Mouse (Mus musculus) midbrain, embryonic 12.5 days (tissue): ENCODE measurements at regions not wholly inside any gene's neighbourhood (a gene's known extent, or its start where the extent isn't known, plus 50 kb on each side); places are given as distances from the start of the nearest gene placed in this dataset.

Source experiments
- ATAC-seq: fragments of 200-750 bp; cut with Nextera tagmentation; 2 replicates; pipeline ENCODE4 v1.8.0; 2017; ENCODE audit warnings: low read depth, moderate TSS enrichment, moderate library complexity; ENCODE audit not compliant: low FRiP score
- H3K27ac ChIP-seq: fragments of 300-500 bp; sonication (generic); replicated peaks from 2 replicates; pipeline ENCODE4 v1.5.1; 2016; ENCODE audit warnings: mild to moderate bottlenecking
- H3K27me3 ChIP-seq: fragments of 300-500 bp; sonication (generic); 2 replicates; pipeline ENCODE4 v1.6.1; 2016; ENCODE audit warnings: mild to moderate bottlenecking
- H3K36me3 ChIP-seq: fragments of 300-500 bp; sonication (generic); 2 replicates; pipeline ENCODE4 v1.6.1; 2016
- H3K4me1 ChIP-seq: fragments of 300-500 bp; sonication (generic); 2 replicates; pipeline ENCODE4 v1.6.1; 2016
- H3K4me2 ChIP-seq: fragments of 300-500 bp; sonication (generic); replicated peaks from 2 replicates; pipeline ENCODE4 v1.6.1; 2016; ENCODE audit warnings: mild to moderate bottlenecking, moderate library complexity
- H3K4me3 ChIP-seq: fragments of 300-500 bp; sonication (generic); 2 replicates; pipeline ENCODE4 v1.5.1; 2016; ENCODE audit warnings: mild to moderate bottlenecking
- H3K9ac ChIP-seq: fragments of 300-500 bp; sonication (generic); replicated peaks from 2 replicates; pipeline ENCODE4 v1.6.1; 2016; ENCODE audit warnings: mild to moderate bottlenecking, moderate library complexity
- H3K9me3 ChIP-seq: fragments of 300-500 bp; sonication (generic); 2 replicates; pipeline ENCODE4 v1.6.1; 2016; ENCODE audit warnings: mild to moderate bottlenecking
- WGBS: fragments of 180-500 bp; shearing (Covaris S2); methylation state at CpG from one replicate; pipeline ENCODE4 v1.1.7; 2016; 5-methylcytosine and 5-hydroxymethylcytosine counted together

DNA sequence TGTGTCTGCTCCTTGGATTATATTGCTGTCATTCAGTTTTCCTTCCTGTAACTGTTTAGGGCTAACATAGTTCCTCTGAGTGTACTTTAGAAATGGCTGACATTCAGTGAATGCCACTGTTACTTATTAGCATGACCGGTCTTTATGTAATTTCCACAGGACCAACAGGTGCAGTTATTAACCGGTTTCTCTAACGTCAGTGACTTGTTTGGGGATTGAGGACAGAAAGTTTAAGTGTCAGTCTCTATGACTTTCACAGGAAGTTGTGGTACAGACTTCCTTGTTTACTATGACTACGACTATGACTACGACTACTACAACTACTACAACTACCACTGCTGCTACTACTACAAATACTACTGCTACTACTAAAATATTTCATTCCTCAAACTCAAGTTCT, 170.4 kb upstream of the Ptger4 start:
- ATAC-seq = no peak
- Histone ChIP-seq H3K4me3 (no peak overlapping the region), H3K9ac (no peak overlapping the region), H3K4me1 (no peaks in the 10 kb centered on the region), H3K27ac (no peak overlapping the region), H3K36me3 (no peaks in the 10 kb centered on the region), H3K27me3 (no peaks in the 10 kb centered on the region), H3K4me2 (no peak overlapping the region), H3K9me3 (no peaks in the 10 kb centered on the region)
- WGBS = 91% methylated on average over 5 of the region's 5 CpGs

DNA sequence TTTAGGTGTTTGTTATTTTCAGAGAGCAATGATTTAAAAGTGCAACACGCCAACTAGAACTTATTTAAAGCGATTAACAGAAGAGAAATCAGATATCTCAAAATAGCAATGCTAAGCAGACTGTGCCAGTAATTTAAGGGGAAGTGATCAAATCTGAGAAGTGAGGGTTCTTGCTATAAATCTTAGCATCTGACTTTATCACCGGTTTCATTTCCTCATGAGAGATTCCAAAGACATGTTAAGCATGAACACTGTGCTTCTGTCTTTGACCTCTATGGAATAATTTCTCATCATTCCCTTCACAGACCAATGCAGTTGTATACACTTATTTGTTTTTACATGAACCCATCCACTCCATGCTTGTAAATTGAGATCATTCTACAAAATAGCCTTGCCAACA, 172.0 kb upstream of the Ptger4 start:
- Histone ChIP-seq H3K9ac (no peak overlapping the region), H3K36me3 (no peaks in the 10 kb centered on the region), H3K4me2 (no peak overlapping the region), H3K4me3 (no peak overlapping the region), H3K27me3 (no peaks in the 10 kb centered on the region), H3K4me1 (no peaks in the 10 kb centered on the region), H3K9me3 (no peaks in the 10 kb centered on the region), H3K27ac (no peak overlapping the region)
- WGBS = 95% methylated on average over 3 of the region's 3 CpGs
- no peak for ATAC-seq

DNA sequence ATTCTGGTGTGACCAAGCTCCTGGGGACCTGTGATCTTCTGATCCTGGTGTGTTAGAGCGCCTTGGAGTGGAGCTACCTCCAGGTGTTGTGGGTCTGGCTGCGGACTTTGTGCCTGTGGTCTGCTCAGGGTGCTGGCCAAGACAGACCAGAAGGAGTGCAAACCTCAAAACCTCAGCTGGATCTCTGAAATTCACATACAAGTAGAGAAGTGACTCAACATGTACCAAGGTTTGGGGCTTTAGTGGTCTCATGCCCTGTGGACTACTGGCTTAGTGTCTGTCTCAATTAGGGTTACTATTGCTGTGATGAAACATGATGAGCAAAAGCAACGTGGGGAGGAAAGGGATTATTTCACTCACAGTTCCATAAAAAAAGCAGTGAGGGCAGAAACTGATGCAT, 182.7 kb upstream of the Ptger4 start:
- 87% methylated on average over 3 of the region's 3 CpGs for WGBS
- no peak overlapping the region for H3K4me2 ChIP-seq
- H3K4me1 ChIP-seq = no peaks in the 10 kb centered on the region
- no peaks in the 10 kb centered on the region for H3K27me3 ChIP-seq
- H3K9ac ChIP-seq = no peak overlapping the region
- no peak overlapping the region for H3K27ac ChIP-seq
- no peaks in the 10 kb centered on the region for H3K9me3 ChIP-seq
- no peak overlapping the region for H3K4me3 ChIP-seq
- ATAC-seq = no peak
- H3K36me3 ChIP-seq = no peaks in the 10 kb centered on the region

DNA sequence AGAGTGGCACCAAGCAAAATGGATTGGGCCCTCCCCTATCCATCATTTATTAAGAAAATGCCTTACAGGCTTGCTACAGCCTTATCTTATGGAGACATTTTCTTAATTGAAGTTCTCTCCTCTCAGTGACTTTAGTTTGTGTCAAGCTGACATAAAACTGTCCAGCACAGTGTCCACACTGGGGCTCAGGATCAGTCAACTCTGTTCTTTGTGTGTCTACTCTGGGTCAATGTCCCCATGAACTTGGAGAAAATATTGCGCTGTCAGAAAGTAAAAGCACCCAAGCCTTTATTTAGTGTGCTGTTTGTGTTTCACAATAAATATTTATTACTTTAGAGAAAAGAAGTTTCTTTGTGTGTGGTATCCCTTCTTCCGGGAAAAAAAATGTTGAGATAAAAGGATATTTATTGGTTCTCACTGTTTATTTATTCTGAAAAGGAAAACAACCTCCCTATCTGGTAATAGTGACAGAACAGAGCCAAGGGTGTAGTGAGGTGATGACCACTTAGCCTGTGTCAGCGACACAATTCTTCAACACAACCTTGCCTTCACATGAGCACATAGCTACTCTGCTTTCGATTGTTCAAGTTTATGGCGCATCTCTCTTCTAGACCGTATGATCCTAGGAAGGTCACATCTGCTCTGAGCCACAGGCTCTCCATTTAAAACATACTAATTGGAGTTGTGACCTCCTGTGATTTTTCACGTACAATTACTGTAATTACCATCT, 183.5 kb upstream of the Ptger4 start:
- Histone ChIP-seq H3K27ac (no peak overlapping the region), H3K9me3 (no peaks in the 10 kb centered on the region), H3K36me3 (no peaks in the 10 kb centered on the region), H3K4me2 (no peak overlapping the region), H3K27me3 (no peaks in the 10 kb centered on the region), H3K4me1 (no peaks in the 10 kb centered on the region), H3K9ac (no peak overlapping the region), H3K4me3 (no peak overlapping the region)
- WGBS = 86% methylated on average over 7 of the region's 7 CpGs
- ATAC-seq = no peak

DNA sequence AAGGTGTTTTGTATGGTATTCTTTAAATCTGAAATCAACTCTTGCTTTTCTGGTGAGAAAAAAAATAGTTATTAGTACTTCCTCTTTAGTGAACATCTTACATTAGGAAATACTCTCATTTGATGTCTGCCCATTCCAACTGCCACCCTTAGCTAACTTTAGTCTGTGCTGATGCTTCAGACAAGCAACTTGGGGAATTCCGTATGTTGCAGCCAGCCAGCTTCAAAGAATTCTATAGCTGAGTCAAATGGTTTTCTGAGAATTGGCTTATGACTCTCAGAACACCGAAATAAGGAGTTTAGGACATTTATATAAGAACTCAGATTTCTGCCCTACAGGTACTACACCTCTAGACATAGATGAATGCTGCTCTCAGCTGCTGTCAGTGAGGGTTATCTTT, 188.0 kb upstream of the Ptger4 start:
- no peak overlapping the region for H3K4me3 ChIP-seq
- H3K4me2 ChIP-seq = no peak overlapping the region
- H3K9ac ChIP-seq = no peak overlapping the region
- H3K27ac ChIP-seq = no peak overlapping the region
- H3K36me3 ChIP-seq = no peaks in the 10 kb centered on the region
- no peaks in the 10 kb centered on the region for H3K4me1 ChIP-seq
- ATAC-seq = no peak
- no peaks in the 10 kb centered on the region for H3K9me3 ChIP-seq
- no peaks in the 10 kb centered on the region for H3K27me3 ChIP-seq
- WGBS = 84% methylated on average over 2 of the region's 2 CpGs

DNA sequence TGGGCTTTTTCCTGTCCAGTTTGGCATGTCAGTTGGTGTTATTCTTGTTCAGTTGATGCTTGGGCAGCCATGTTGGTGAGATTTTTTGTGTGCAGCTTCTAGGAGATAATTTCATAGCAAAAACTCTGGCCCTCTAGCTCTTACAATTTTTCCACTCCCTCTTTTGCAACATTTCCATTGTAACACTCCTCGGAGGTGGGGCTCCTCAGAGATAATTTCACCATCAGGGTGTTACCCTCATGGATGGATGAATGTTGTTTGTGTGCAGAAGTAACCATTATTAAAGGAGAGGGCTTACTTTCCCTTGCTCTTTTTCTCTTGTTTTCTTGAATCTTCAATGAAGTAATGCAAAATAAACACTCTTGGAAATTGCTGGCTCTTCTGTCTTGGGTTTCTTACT, 193.0 kb upstream of the Ptger4 start:
- Histone ChIP-seq H3K9me3 (no peaks in the 10 kb centered on the region), H3K36me3 (no peaks in the 10 kb centered on the region), H3K4me1 (no peaks in the 10 kb centered on the region), H3K27ac (no peak overlapping the region), H3K27me3 (no peaks in the 10 kb centered on the region), H3K4me3 (no peak overlapping the region), H3K4me2 (no peak overlapping the region), H3K9ac (no peak overlapping the region)
- 79% methylated on average over 1 of the region's 1 CpGs for WGBS
- ATAC-seq = no peak

DNA sequence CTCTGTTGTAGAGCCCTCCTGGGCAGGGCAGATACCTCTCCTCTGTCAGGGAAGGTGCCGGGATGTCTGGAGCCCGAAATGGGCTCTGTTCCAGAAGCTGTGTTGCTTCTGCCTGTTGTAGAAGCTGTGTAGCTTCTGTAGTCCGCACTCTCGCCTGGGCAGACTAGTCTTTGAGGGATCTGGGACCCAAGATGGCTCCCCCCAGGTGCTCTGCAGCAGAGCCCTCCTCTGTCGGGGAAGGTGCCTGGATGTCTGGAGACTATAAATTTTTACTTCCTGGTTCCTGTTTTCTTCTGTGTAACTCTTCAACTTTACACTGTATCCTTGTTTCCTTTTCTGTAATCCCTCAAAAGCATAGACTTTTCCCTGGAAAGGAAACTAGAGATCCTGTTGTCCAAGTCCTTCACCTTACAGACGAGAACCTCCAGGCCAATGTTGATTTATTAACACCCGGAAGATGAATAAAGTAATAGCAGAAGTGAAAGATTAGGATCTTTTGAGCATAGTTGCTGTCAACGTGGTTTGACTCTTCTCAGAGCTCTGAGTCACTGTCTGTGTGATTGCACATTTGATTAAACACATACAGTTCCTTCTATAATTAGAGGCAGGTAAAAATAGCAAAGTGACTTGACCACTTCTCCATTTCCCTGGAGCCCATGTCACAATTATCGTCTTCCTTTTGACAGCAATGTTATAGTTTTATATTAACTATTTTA, 202.2 kb upstream of the Ptger4 start:
- no peak overlapping the region for H3K4me2 ChIP-seq
- no peaks in the 10 kb centered on the region for H3K9me3 ChIP-seq
- WGBS = 87% methylated on average over 9 of the region's 9 CpGs
- no peak overlapping the region for H3K27ac ChIP-seq
- H3K36me3 ChIP-seq = no peaks in the 10 kb centered on the region
- H3K27me3 ChIP-seq = no peaks in the 10 kb centered on the region
- H3K9ac ChIP-seq = no peak overlapping the region
- H3K4me1 ChIP-seq = no peaks in the 10 kb centered on the region
- H3K4me3 ChIP-seq = no peak overlapping the region
- ATAC-seq = no peak

DNA sequence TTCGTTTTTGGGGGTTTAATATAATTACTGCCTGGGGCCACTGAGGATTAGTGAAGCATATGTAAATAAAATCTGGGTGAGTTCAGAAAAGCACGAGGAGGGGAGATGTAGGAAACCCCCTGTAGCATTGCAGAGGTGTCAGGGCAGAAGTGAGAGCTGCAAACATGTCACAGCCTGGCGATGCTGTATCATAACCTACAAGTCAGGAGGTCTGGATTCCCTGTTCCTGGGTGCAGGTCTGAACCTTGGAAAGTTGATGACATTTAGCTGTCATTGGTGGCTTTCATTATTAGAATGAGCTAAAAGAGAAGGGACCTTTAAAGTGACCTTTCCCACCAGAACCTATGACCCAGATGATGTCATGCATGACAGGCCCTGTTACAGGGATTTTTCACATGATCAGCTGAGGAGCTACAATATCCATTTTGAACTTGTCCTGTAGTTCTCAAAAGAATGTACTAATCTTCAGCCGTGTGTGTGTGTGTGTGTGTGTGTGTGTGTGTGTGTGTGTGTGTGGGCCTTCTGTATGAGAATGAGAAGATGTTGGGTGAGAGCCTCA, 202.8 kb upstream of the Ptger4 start:
- no peak overlapping the region for H3K4me2 ChIP-seq
- ATAC-seq = no peak
- no peaks in the 10 kb centered on the region for H3K9me3 ChIP-seq
- no peaks in the 10 kb centered on the region for H3K27me3 ChIP-seq
- H3K36me3 ChIP-seq = no peaks in the 10 kb centered on the region
- H3K4me3 ChIP-seq = no peak overlapping the region
- no peak overlapping the region for H3K9ac ChIP-seq
- no peak overlapping the region for H3K27ac ChIP-seq
- 74% methylated on average over 4 of the region's 4 CpGs for WGBS
- H3K4me1 ChIP-seq = no peaks in the 10 kb centered on the region

DNA sequence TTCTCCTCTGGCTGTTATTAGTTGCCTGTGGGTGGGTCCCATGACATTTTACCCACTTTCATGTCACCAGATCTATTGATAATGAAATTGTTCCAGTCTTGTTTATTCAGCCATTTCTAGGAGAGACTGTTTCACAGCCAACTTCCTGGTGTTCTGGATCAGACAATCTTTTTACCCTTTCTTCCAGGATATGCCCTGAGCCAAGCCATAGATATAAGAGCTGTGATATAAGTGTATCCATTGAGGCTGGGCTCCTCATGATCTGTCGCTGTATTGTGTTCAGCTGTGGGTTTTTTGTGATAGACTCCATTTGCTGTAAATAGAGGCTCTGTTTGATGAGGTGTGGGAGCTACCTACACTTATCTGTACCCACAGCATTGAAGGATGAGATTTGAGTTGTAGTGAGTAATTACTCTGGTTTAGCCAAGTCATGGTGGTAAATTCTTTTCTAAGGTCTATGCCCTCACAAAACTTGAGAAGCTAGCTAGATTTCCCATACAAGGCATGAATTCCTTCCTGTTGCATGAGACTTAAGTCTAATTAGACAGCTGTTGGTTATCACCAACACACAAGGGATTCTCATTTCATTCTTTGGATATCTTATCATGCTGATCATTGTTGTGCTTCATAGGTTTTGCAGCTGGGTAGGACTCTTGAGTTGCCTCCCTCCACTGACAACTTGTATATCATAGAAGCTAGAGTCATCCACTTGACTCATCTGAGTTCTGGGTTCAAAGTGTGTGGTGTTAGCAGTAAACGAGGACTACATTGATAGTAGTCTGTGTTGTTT, 203.9 kb upstream of the Ptger4 start:
- no peak for ATAC-seq
- Histone ChIP-seq H3K4me3 (no peak overlapping the region), H3K27ac (no peak overlapping the region), H3K36me3 (no peaks in the 10 kb centered on the region), H3K4me2 (no peak overlapping the region), H3K9ac (no peak overlapping the region), H3K9me3 (no peaks in the 10 kb centered on the region), H3K4me1 (no peaks in the 10 kb centered on the region), H3K27me3 (no peaks in the 10 kb centered on the region)
- WGBS = 92% methylated on average over 2 of the region's 2 CpGs

DNA sequence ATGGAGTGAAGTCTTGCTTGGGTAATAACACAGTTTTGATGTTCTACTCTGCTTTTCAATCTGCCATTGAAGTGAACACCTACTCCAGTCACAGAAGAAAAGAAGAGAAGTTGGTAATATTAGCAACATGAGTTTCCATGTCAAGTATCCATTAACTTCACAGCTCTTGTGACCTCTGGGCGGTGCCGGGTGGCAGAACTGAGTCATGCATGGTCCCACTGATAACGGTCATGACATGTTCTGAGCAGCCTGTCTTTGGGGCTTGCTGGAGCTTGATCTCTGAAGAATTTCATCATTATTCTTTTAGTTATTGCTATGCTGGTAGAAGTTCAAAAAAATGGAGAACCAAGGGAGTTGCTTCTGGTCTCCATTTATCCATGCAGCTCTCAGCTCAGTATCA, 215.1 kb upstream of the Ptger4 start:
- 94% methylated on average over 3 of the region's 3 CpGs for WGBS
- H3K4me2 ChIP-seq = no peak overlapping the region
- no peak overlapping the region for H3K4me3 ChIP-seq
- no peaks in the 10 kb centered on the region for H3K9me3 ChIP-seq
- no peak overlapping the region for H3K27ac ChIP-seq
- no peaks in the 10 kb centered on the region for H3K27me3 ChIP-seq
- no peaks in the 10 kb centered on the region for H3K4me1 ChIP-seq
- no peaks in the 10 kb centered on the region for H3K36me3 ChIP-seq
- H3K9ac ChIP-seq = no peak overlapping the region
- ATAC-seq = no peak

DNA sequence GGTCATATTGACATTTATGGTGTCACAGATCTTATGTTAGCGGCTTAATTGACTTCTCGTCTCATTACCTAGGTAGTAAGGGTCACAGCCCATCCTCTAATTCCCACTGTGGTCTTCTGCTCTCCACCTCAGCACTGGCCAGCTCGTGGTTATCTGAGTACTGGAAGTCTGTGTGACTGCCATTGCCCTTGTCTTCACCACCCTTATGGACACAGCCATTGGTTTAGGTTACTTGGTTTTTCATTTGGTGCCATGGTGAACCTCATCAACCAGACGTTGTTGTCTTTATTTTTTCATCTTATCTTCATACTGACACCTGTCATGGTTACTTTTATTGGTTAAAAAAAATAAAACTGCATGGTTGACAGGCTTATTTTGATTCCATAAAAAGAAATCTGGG, 215.6 kb upstream of the Ptger4 start:
- Histone ChIP-seq H3K9ac (no peak overlapping the region), H3K4me3 (no peak overlapping the region), H3K4me2 (no peak overlapping the region), H3K9me3 (no peaks in the 10 kb centered on the region), H3K27ac (no peak overlapping the region), H3K27me3 (no peaks in the 10 kb centered on the region), H3K36me3 (no peaks in the 10 kb centered on the region), H3K4me1 (no peaks in the 10 kb centered on the region)
- 90% methylated on average over 4 of the region's 4 CpGs for WGBS
- ATAC-seq = no peak

DNA sequence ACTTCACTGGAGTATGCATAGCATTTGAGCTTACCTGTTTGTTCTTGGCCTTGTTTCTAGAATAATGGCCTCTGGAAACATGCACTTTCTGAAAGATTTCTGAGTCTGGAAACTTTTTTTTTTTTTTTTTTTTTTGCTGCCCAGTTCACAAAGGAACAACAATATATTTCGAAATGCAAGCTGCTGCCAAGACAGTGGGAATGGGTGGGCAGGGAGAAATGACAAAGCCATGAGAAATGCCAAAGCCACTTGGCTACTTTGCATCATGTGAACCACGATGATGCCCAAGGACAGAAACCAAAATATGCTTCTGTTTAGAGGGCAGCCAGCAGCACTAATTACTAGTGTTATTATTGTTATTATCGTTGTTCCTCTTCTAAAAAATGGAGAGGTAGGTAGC, 218.7 kb upstream of the Ptger4 start:
- Histone ChIP-seq H3K4me1 (no peaks in the 10 kb centered on the region), H3K27ac (no peak overlapping the region), H3K4me2 (no peak overlapping the region), H3K36me3 (no peaks in the 10 kb centered on the region), H3K9me3 (no peaks in the 10 kb centered on the region), H3K27me3 (no peaks in the 10 kb centered on the region), H3K4me3 (no peak overlapping the region), H3K9ac (no peak overlapping the region)
- WGBS = 86% methylated on average over 3 of the region's 3 CpGs
- ATAC-seq = no peak
